Mouse (Mus musculus): ENCODE data around the gene Ttc9c.
A peak's percentile ranks its signal among the peaks of the same experiment; 100 is the strongest.
"Not testable (repeated sequence)": the region's sequence is repeated elsewhere in the genome, so short reads cannot be mapped to it uniquely, and the experiment has no call there.

The Ttc9c gene

DNA sequence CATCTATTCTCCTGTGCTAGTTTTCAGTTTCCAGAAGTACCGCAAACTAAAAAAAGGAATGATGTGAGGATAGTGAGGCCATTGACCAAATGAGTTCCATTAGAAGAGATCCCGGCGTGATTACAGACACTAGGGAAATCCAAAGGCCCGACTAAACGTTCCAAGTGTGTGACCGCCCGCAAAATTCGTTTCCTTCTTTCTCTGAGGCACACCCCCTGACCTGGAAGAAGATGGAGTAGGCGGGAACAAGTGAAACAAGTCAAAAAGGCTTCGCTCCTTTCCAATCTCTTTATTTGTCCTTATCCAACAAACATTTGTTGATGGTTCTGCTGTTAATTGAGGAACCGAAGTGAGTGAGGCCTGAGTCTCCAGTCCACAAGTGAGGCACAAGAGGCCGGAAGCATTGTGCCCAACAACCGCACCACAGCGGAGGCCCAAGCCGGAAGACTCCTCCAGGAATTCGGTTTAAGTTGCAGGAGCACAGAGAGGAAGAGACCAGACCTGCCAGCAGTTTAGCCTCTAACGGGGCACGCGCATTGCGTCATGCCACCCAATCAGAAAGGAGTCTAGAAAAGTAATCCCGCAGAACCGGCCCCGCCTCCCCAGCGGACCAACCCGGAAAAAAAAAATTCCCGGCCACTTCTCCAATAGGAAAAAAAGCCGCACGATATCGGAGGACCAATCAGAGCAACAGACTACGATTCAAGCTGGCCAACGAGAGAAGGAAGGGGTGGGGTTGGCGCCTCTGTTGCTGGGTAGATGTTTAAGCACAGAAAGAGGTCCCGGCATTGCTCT is at the start of gene Ttc9c:
Gene Ttc9c, minus strand, starts transcription at position 533 of the 795 bp plus-strand sequence.
- DNase-seq (ENCODE audit: low spot score): peak; percentile 96

GRCm38 (mm10) chr19:8864265-8864664 is 45.1 kb upstream of the Ttc9c start:
- no peak for DNase-seq (ENCODE audit: low spot score)

DNA sequence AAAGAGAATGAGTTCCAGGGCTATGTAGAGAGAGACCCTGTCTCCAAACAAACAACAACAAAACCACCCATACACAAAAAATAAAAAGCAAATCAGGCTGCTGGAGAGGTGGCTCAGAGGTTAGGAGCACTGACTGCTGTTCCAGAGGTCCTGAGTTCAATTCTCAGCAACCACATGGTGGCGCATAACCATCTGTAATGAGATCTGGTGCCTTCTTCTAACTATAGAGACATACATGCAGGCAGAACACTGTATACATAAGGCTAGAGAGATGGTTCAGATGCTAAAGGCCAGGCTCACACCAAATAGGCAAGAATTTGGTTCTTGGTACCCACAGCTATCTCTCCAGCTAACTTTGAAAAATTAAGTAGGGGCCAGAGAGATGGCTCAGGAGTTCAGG is 39.9 kb upstream of the Ttc9c start:
- DNase-seq (ENCODE audit: low spot score): no peak

DNA sequence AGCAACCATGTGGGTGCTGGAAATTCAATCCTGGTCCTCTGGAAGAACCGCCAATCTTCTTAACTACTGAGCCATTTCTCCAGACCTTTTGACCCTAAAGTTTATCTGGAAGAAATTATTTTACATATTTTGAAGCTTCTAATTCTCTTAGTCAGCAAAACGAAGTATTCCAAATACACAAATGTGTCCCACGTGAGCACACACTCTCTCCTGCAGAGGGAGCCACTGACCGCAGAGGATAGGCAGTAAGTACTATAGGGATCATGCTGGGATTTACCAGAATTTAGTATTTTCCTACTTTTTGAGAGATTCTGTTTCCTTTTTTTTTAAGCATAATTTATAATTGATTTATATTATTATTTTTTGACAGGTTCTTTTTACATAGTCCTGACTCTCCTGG is 38.6 kb upstream of the Ttc9c start:
- no peak for DNase-seq (ENCODE audit: low spot score)

DNA sequence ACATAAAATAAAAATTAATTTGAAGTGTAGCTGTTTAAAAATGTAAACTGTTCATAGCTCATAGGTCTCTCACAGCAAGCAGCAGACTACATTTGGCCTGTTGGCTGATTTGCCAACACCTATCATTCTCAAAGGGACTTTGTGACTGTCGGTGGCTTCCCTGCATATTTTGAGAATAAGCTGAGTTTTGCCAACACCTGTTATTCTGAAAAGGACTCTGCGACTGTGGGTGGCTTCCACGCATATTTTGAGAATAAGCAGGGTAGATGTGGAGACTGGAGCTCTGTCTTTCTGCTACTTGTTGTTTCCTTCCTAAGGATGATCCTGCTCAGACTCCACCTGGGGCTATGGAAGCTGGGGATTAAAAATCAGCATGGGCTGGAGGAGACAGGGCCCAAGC is 34.0 kb upstream of the Ttc9c start:
- no peak for DNase-seq (ENCODE audit: low spot score)

DNA sequence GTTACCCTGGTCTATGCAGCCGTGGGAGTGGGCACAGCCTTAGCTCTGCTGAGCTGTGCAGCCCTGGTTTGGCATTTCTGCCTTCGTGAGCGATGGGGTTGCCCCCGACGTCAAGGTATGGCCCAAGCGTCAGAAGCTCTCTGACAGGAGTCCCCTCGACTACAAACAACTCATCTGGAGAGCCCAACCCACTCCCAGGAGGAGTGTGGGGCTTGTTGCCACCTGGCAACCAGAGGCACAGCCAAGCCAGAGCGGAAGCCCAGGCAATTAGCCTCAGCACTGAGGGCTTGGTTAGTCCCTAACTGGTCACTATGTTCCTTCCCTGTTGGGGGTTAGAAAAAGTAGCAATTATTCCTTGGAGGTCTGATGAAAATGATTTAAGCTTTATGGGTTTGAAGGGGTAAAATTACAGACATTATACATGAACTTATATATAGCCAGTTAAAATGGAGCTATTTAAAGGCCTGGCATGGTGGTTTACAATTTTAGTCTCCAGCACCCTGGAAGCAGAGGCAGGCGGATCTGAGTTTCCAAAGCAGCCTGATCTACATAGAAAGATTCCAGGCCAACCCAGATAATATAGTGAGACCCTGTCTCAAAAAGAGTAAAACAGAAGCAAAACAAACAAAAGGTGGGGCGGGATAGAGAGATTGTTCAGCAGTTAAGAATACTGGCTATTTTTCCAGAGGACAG is 33.2 kb upstream of the Ttc9c start:
- no peak for DNase-seq (ENCODE audit: low spot score)

GRCm38 (mm10) chr19:8851639-8852038 is 32.5 kb upstream of the Ttc9c start:
- no peak for DNase-seq (ENCODE audit: low spot score)

GRCm38 (mm10) chr19:8850402-8850901 is 31.3 kb upstream of the Ttc9c start, which contains the start of gene Lrrn4cl:
Gene Lrrn4cl, plus strand, starts transcription at chr19:8850768.
- no peak for DNase-seq (ENCODE audit: low spot score)

DNA sequence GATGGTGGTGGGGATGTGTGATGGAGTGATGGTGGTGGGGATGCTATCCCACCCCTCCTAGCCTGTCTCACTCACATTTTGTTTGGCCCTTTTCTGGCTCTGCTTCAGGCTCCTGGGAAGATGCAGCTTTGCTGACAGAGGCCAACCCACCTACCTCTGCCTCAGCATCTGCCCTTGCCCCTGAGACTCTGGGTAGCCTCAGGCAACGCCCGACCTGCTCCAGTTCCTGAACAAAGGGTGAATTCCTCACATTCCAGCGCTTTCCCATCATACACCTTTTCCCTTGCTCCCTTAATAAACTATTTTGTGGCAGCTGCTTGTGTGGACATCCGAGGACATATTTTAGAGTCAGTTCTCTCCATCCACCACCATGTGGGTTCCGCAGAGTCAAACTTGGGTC is 29.2 kb upstream of the Ttc9c start:
- no peak for DNase-seq (ENCODE audit: low spot score)

DNA sequence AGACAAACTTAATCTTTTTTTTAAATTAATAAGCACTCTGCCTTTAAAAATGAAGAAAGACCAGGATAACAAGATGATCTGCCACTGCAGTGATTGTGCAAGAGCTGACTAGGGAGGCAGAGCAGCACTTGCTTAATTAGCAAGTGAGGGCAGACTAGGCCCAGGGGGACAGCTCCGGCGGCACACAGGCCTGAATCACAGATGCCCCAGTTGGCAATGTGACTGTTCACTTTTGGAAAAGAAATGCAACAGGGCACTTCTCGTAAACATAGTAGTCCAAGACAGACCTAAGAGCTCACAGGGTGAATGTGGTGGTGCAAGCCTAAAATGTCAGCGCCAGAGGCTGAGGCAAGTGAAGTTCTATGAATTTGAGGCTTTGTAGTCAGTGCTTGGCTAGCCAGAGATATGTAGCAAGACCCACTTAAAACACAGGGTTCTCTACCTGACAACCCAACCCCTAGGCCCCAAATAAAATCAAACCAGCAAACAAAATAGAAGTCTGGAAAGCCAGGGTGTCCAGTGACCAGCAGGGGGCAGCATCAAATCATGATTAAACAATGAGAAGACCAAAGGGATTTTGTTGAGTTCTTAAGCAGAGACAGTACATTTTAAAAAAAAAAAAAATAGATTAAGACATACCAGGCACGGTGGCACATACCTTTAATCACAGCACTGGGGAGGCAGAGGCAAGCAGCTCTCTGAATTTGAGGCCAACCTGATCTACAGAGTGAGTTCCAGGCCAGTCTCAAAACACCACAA is 25.4 kb upstream of the Ttc9c start:
- DNase-seq (ENCODE audit: low spot score): no peak

DNA sequence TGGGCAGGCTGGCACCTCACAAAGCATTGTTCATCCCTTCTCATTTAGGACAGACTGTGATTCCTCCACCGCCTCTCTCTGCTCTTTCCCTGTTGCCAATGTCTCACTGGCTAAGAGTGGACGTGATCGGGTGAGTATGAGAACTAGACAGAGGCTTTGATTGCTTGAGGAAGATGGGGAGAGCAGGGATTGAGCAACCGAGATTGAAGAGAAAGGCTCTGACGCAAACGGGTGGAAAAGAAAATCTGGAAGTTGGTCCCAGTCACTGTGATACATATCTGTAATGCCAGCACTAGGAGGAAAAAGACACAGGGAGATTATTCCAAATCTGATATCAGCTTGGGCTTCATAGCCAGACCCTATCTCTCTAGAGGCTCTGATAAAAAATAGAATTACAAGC is 23.8 kb upstream of the Ttc9c start:
- no peak for DNase-seq (ENCODE audit: low spot score)

DNA sequence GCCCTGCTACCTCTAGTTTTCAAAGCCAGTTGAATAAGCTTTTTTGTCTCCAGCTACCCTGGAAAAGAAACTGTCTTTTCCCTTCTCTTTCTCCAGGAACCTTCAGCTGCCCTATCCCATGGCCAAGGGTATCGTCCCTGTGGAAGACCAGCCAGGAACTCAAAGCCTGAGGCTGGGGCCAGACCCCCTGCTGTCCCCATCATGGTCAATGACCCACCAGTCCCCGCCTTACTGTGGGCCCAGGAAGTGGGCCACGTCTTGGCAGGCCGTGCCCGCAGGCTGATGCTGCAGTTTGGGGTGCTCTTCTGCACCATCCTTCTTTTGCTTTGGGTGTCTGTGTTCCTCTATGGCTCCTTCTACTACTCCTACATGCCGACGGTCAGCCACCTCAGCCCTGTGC is 21.9 kb upstream of the Ttc9c start:
- no peak for DNase-seq (ENCODE audit: low spot score)

DNA sequence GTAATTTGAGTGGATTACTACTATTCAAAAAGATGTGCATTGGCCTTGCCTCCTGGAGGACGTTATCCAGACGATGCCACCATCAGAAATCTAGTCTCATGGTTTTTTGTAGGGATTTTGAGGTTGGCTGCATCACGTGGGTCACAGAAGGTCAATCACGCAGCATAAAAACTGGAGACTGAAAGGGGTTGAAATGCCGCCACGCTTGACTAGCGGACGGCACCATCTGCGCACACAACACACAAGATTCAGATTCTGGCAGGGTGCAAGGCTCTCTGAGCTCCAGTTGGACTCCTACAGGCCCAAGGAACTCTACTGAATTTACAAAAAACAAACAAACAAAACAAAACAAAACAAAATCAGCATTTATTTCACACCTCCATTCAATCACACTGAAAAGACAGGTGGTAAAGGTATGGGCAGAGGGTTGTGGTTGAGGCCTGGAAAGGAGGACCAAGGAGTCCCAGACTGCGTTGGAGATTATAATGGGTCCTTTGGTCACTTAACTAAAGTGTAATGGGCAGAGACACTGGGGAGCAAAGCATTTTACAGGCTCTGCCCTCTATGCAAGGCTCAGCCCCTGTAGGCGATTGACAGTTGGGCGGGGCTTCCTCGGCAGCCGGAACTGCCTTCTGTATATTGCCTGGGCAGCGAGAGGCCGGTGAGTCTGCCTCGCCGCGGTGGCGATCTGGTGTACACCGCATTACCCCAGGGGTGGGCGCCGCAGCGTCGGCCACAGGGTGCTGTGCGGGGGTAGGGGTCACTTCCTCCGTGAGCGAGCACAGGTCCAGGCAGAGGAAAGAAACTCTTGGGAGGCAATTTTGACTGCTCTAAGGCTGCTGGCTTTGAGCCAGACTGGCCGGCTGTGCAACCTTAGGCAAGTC is 21.0 kb upstream of the Ttc9c start:
- DNase-seq (ENCODE audit: low spot score): no peak

- DNase-seq (ENCODE audit: low spot score): peak; percentile 81
Measured at GRCm38 (mm10) chr19:8839103-8839907, 20.2 kb upstream of the Ttc9c start, which contains the start of gene Gng3. Gene Gng3, minus strand, starts transcription at chr19:8839194.

- DNase-seq (ENCODE audit: low spot score): no peak
Measured at GRCm38 (mm10) chr19:8838041-8838730, 19.1 kb upstream of the Ttc9c start.

- DNase-seq (ENCODE audit: low spot score): peak; percentile 86
Measured at GRCm38 (mm10) chr19:8837251-8837791, 18.2 kb upstream of the Ttc9c start, which contains the start of gene Bscl2. Gene Bscl2, plus strand, starts transcription at chr19:8837467.

- not testable (repeated sequence) for DNase-seq (ENCODE audit: low spot score)
Measured at GRCm38 (mm10) chr19:8836327-8836726, 17.2 kb upstream of the Ttc9c start.

- DNase-seq (ENCODE audit: low spot score): no peak
Measured at GRCm38 (mm10) chr19:8832971-8833370, 13.8 kb upstream of the Ttc9c start.

- DNase-seq (ENCODE audit: low spot score): no peak
Measured at GRCm38 (mm10) chr19:8831262-8831661, 12.1 kb upstream of the Ttc9c start.

DNA sequence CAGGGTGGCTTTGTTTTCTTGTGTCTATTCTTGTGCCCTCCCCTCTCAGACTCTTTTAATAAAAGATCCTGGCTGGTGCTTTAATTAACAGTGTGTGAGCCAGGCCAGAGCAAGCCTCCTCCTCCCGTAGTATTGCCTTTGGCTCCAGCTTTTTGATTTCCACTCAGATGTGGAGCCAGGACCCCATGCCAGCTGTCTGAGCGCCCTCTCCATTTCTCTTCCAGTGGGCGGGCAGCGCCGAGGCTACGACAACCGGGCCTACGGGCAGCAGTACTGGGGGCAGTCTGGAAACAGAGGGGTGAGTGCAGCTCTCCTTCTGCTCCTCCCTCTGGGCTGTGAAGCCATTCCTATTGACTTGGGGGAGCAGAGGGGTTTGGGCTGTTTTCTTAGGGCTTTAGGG is 11.5 kb upstream of the Ttc9c start:
- DNase-seq (ENCODE audit: low spot score): no peak

Measured in left cerebral cortex, adult 11 months (tissue).